Mouse (Mus musculus) lung, postnatal 4 days (tissue): ENCODE data around the gene Ascl5.
A peak's percentile ranks its signal among the peaks of the same experiment; 100 is the strongest.

Experiments used
- DNase-seq, 2 experiments: peaks; one replicate each; pipeline ENCODE4 v3.0.0; 2021

Gene Ascl5

GRCm38 (mm10) chr1:136052547-136052946, 1.9 kb downstream of the Ascl5 start, which contains the start of gene Cacna1s:
Gene Cacna1s, plus strand, starts transcription at chr1:136052750.
- no peak for DNase-seq

- DNase-seq: no peak
Observed at GRCm38 (mm10) chr1:136055771-136056170, 5.2 kb downstream of the Ascl5 start.

DNA sequence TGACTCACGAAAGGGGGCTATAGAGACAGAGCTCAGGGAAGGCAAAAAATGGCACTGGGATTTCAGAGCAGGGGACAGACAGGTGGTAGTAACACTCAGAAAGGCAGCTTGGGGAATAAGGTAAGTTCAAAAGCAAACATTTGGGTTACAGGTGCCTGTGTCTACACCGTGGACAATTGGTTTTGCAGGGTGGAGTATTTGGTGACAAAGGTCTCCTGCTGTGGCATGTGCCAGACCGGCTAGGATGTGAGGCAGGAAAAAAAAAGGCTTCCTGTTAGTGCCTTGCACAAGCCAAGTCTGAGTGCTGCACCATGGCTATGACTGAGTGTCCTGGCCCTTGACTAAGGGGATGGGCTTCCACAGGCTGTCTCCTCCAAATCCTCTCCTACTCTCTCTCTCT, 8.0 kb downstream of the Ascl5 start:
- no peak for DNase-seq

DNA sequence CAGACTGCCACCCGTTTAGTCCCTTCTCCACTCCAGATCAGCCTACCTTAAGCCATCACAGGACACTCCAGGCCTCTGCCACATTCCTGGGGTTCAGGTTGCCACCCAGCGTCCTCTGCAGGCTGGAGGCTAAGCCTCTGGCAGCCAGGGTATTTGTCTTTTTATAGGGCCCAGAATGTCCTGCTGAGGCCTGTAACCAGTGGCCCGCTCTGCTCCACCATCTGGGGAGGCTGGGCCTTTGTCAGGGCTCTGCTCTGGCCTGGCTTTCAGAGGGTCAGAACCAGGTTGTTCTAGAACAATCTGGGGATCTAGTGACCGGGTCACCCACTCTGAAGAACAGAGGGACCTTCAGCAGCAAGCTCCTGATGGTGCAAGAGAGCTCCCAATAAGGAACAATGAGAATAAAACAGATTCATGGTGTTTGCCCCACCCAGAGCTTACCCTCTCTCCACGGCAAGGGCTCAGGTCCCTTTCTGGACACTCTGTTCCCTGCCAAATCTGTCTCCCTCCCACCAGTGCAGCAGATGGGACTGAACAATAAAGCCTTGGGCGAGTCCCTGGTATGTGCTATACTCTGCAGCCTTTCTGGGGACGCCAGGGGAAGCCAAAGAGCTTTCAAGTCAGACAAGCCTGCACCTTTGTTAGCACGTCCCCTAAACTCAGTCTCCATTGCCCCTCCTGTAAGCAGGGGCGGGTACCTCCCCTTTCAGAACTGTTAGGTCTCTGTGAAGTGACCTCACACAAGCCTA, 10.6 kb downstream of the Ascl5 start:
- DNase-seq: peak; percentile 43 to 71

- no peak for DNase-seq
Observed at GRCm38 (mm10) chr1:136061790-136062141, 11.2 kb downstream of the Ascl5 start.

GRCm38 (mm10) chr1:136063991-136064390, 13.4 kb downstream of the Ascl5 start:
- no peak for DNase-seq

DNA sequence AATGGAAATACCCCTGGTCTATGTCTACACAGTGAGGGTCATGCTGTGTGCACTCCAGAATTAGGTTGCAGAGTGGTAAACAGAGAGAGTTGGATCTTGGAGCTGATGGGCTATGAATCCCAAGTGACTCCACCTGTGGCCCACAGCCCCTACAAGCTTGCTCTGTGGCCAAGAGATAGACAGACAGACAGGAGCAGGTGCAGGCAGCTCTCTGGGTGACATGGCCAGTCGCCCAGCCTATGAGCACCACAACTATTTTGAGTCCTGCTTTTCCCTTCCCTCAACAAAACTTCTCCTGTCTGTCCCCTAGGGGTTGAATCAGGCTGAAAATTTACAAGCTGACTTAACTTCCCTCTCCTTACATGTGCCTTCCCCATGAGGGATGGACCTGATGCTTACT, 16.0 kb downstream of the Ascl5 start:
- no peak for DNase-seq

DNA sequence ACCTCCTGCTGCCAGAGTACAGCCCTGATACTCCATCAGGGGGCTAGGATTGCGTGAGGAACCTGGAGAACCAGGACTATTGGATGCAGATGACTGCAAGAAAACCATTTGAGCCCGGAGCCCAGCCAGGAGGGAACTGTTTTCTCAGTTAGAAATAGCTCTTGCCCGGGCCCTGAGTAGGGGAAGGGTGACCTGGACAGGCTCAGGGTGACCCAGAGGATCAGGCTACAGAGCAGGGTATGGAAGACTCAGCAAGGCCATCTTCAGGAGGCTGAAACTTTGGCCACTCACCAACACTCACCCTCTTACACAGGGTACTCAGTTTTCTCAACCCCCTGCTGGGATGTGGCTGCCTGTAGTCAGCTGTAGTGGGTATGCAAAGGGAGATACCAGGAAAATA, 17.0 kb downstream of the Ascl5 start:
- DNase-seq: no peak

DNA sequence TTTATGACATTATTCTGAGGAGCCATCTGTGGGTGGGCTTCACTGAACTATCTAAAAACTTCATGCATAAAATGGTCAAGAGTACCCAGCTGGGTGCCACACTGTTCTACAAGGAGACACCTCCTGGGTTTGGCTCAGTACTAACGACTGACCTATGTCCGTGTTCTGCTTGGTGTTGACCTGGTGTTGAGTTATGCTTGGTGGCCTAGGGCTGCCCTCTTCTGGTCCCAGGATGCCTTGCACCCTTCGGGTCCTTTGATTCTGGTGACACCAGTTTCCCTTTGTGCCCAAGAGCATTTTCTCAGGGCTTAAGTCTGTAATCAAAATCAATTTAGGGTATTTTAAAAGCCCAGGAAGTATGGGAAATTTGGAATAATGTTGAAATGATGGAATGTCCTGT, 25.5 kb downstream of the Ascl5 start:
- peak; percentile 39 to 43 for DNase-seq

GRCm38 (mm10) chr1:136077656-136078055, 27.1 kb downstream of the Ascl5 start:
- no peak for DNase-seq

DNA sequence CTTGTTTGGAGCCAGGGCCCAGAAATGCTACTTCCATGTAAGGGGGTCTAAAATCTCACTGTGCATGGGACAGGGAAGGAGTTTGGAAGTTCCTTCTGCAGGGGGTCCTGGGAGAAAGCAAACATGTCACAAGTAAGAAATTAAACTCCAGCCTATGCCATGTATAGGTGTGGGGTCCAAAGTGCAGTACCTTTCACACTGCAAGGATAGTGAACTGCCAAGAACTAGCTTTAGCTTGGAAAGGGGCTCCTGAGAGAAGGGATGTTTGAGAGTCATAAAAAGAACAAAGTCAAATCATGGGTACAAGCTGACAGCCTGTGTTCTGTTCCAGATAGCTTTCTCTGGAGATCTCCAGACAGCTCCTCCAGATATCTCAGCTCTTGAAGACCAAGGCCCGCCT, 30.6 kb downstream of the Ascl5 start:
- DNase-seq: no peak

DNA sequence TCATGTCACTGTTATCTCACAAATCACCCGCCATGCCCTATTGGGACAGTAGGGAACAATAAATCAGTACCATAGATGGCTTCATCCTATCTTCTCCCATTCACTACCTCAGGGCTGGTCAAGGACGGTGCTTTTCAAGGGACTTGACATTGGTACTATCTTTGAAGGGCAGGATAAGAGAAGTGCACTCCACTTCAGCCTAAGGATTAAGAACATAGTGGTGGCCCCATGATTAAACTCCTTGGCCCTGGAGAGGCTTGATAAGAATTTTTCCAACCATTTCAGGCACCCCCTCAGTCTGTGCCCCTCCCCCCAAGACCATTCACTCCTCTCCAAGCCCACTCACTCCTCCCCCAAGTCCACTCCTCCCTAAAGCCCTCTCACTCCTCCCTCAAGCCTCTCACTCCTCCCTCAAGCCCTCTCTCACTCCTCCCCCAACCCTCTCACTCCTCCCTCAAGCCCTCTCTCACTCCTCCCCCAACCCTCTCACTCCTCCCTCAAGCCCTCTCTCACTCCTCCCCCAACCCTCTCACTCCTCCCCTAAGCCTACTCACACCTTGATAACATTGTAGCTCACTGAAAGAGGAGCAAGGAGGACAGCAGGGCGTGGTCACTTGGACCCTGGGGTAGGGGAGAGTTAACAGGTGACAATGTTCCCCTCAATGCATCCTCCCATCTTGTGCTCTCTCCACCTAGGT, 35.5 kb downstream of the Ascl5 start:
- no peak for DNase-seq

DNA sequence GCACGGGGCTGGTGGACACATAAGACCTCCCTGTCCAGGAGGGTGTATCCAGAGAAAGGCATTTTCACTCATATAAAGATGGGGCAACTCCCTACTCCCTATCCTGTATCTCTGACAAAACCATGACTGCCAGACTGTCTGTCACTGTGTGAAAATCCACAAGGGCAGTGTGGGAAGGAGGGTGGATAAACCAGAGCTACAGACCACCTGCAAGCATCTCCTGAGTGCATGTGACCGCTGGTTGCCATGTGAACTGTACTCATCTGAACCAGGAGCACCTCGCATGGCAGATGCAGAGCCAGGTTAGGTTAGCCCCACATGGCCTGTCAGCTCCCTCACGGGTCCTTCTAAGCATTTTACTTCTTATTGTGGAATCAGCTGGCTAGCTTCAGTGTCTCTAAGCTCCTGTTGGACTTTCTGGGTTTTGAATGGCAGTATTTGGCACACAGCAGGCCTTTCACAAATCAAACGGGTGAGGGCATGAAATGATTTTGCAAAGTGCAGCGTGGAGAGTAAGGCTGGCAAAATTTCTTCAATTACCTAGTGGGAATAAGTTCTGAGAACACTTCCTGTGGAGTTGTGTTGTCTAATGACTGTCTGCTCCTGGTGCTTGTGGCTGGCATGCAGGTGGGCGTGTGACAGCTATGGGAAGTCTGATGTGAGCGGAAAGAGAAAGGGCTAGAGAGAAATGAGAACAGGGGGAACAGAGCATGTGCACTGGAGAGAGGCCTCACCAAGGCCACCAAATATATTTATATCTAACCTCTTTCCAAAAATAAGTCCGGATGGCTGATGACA, 39.0 kb downstream of the Ascl5 start:
- DNase-seq: no peak

- no peak for DNase-seq
Observed at GRCm38 (mm10) chr1:136093726-136094125, 43.1 kb downstream of the Ascl5 start.

- no peak for DNase-seq
Observed at GRCm38 (mm10) chr1:136094807-136095206, 44.2 kb downstream of the Ascl5 start.
